Mouse (Mus musculus) layer of hippocampus, postnatal 36 days (tissue): Measurements from ENCODE around the gene Sipa1l3. TPM values are rescaled to one million over a fixed set of nuclear protein-coding genes. Genes with fewer than 3 reads are reported as not detected.

ENCODE experiments used
- DNase-seq, 2 experiments: peaks; one replicate each; pipeline ENCODE4 v3.0.0; 2022
- total RNA-seq, 2 experiments: library from RNA; stranded (reverse); gene quantifications; 2 replicates each; pipeline ENCODE4 v1.2.3; 2021

The Sipa1l3 gene
- total RNA-seq, 2 experiments from 2014 or later = 242 to 252 TPM

DNA sequence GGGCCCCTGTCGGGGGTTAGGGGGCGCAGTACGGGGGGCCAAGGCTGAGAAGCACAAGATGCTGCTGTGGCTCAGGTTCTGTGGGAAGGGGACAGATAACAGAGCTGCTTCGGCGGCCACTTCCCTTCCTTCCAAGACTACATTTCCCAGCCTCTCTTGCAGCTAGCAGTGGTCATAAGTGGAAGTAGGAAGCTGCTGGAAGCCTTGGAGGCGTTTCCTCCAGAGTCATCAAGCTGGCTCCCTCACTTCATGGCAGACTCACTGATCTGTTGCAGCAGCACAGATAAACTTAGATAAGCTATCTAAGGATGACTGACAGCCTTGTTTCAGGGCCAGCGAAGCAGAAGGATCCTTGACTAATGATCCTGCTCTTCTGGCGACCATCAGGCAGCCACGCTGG is 76.6 kb downstream of the Sipa1l3 start:
- DNase-seq = no peak

DNA sequence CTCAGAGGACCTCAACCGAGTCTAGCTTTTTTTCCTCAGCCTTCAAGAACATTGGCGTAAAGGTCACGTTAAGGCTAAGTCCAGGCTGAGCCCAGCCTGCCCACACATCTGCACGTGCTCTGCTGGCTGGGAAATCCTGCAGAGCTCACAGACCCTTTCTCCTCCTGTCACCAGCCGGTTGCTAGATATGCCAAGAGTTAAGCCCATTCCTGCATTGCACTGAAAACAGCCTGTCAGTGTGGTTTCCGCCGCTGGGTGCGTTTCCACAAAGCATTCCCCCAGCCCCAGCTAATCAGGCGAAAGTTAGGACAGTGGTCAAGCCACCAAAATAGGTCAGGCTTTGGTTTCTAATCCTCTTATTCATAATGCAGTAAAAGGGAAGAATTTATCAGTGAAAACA is 77.3 kb downstream of the Sipa1l3 start:
- DNase-seq = no peak

DNA sequence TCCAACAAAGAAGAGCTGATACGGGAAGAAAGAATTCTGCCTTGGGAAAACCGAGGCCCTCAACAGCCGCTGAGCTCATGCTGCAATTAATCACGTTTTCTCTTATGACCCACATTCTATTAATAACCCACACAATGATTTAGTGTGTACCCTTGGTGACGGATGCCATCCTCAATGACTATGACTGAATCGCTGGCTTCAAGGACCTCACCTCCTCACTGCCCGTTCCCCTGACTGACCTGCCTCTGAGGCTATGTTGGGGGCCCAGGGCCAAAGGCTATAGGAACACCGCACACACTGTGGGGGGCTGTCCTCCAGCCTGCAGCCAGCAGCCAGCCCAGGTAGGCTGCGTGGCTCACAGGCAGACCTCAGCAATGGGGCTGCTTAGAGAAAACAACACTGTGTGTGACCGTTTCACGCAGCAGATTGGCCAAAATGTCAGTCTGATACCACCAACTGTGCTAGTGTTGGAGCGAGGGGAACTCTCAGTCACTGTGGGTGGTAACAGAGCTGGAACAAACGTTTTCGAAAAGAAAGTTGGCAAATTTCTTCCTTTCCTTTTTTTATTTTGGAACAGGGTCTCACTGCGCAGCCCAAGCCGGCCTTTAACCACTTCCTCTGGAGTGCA is 79.7 kb downstream of the Sipa1l3 start:
- peak; percentile 64 to 72 for DNase-seq

DNA sequence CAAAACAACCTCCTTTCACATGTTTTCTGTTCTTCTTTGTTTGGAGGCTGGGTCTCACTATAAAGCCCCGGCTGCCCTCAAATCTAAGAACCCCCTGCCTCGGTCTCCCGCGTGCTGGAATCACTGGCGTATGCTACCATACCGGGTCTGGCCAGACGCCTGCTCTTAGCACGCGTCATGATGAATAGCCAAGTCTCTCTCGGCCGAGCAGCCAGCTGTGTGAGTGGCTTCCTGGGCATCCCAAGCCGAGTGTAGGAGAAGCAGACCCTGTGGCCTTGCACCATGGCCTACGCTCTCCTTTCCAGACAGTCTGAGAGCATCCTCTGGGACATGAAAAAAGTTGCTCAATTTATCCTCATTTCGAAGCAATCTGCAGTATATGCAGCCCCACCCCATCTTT is 80.2 kb downstream of the Sipa1l3 start:
- DNase-seq = peak in 1 of 2 experiments; percentile 8

DNA sequence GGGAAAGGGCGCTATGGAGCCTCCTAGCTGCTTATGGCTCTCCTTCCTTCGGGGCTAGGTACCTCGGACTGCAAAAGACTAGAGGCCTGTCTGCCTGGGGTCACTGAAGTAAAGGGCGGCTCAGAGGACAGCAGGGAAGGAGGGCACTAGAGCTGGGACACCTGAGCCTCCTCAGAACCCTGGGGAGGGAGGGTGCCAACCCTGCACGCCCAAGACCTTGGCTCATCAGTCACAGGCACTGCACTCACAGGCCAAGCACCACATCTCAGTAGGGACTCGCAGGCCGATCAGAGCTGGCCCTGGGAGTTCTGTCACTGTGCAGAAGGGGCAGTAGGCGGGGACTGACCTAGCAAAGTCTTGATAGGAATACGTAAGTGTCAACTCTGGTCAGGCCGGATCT is 81.4 kb downstream of the Sipa1l3 start:
- no peak for DNase-seq

DNA sequence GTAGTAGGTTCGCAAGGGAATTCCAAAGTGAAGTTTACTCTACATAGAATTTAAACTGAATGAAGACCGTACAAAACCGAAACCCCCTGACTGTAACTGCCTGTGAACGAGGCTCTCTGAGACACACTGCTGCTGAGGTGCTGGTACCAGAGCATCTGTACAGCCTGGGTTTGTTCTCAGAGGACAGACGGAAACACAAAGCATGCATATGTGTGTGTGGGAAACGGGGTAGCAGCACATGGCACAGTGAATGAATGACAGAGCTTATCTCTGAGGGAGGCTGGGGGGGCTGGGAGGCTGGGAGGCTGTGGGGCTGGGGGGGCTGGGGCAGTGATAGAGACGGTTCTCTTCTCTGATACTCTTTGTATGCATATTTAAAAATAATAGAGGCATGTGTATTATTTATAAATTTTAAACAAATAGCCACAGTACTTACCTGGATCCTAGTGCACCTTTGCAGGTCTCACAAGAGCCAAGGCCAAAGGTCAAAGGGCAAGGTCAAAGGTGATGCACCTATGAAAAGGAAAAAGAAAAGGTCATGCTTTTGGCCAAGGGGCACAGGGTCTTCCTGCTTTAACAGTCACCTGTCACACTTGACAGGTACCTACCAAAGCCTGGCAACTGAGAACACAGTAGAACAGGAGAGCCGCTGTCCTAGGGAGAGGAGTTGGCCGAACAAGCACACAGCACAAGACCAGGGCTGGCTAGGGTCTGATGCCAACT is 84.0 kb downstream of the Sipa1l3 start:
- DNase-seq = peak; percentile 71 to 76

DNA sequence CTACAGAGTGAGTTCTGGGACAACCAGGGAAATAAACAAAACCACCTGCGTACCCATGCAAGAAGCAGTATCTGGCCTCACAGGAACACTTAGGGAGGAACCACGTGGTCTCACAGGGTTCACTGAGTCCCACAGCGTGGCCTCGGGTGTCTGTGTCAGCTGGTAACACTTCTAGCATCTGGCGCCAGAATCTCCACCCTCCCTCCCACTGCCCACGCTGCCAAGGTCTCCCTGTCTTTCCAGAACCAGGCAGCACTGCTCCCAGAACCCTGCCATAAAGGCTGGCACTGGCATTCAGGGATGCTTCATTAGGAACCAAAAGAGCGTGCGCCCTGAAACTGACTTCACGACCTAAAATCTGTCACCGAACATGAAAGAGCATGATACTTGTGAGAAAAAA is 84.7 kb downstream of the Sipa1l3 start:
- no peak for DNase-seq

DNA sequence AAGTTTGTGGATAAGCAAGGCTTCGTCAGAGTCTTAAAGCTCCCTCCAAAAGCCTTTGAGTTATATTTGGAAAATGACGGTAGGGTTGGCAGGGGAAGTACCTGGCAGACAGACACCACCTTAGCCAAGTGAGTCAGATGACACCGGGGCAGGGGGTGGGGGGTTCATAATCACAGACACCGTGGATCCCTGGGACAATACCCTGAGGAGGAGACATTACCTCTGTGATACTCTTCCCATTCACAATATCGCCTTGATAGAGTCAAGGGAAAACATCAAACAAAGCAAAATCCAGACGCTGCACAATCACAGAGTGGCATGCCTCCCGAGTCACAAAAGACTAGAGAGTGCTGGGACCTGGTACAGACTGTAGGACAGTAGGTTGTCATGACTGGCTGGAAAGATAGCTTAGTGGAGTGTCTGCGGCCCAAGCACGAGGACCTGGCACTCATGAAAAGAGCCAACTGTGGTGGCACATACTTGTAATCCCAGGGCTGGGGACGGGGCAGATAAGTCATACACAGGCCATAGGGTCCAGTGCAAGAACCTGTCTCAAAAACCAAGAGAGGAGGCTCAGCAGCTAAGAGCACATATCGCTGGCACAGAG is 85.4 kb downstream of the Sipa1l3 start:
- DNase-seq = no peak

DNA sequence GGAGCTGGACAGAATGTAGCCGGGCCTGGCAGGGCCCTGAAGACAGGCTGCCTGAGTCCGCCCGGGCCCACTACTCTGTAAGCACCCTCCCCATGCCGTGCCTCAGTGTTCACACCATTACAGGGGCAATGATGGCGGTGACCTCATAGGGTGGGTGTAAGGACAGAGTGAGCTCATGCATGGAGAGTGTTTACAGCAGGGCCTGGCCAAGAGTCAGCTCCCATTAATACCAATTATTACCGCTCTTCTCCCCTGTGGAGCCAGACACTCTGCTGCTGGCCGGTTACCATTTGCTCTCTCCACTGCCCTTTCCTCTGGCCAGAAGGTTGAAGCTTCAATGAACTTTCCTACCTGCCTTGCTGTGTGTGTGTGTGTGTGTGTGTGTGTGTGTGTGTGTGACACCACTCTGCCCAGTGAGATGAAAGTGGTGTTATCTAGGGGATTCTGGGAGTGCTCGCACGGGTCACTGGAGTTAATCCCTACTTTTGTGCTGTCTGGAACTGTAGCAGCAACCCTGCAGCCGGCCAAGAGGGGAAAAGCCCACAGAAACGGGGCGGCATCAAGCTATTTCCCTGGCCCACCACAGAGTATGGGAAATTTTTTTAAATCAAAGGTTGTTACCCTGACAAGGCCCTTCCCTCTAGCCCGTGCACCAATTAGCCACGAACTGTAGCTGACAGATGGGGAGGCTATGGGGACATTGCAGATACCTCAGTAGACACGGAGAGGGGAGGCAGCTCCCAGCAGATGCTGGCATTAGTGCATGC is 86.1 kb downstream of the Sipa1l3 start:
- DNase-seq = no peak

DNA sequence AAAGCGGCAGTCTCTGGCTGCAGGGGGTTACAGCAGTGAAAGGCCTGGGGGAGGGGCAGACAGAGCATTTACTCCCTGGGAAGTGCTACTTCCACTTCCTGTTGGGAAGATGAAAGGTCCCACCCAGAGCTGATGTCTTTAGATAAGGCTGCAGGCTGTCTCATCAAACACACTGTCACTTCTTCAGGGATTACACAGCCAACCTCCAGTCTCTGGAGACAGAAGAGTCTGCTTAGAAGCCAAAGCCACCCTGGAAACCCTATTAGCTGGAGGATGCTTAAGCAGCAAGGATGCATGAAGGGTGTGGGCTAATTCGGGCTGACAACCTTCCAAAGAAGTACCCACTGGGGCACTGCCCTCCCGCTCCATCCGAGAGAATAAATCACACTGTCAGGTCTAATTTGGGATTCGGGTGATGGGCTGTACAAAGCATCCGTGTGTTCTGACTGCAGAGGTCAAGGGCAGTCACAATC is 87.7 kb downstream of the Sipa1l3 start:
- DNase-seq = no peak

DNA sequence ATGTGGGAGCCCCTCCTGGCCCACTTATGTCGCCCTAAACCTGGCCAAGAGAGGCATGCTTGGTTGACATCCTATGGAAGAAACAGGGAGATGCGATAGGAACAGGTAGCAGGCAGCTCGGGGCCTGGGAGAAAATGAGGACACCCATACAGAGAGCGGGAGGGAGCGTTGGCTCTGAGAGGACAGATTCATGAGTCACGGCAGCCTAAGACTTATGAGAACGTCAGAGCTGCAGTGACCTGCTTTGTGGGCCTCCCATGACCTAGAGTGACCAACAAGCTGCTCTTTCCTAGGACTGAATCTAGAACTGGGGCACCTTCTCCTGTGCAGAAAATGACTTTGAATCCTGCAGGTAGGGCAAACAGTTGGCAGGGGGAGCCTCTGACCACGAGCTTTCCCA is 92.4 kb downstream of the Sipa1l3 start:
- DNase-seq = no peak

DNA sequence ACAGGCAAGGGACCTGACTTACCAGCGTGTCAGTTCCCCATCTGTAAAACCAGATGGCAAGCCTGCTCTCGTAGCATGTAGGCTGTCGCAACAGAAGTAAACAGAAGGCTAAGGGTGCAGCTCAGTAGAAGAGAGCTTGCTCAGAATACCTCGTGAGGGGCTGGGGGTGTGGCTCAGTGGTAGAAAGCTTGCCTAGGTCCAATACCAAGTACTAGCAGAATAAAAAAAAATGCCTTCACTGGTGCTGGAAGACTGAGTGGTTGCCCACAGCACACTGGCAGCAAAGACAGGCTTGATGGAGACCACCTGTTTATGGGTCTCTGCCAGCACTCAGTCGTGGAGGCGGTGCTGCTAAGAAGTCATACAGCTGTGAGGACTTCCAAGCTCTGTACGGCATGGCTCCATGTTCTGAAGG is 93.0 kb downstream of the Sipa1l3 start:
- peak in 1 of 2 experiments; percentile 55 for DNase-seq

DNA sequence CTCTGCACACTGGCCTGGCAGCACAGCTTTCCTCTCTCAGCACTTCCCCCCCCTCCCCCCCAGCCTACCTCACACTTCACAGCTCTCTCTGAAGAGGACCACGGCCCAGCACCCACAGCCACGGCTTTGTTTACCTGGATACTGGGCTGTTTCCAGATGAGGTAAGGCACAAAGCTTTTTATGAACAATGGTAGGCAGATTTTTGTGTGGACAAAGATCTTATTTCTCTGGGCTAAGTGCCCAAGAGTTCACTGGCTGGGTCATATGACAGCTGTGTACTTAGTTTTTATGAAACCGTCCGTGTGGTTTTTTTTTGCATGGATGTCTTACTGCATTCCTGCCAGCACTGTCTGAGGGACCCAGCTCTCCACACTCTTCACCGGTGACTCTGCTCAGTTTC is 93.8 kb downstream of the Sipa1l3 start:
- no peak for DNase-seq

DNA sequence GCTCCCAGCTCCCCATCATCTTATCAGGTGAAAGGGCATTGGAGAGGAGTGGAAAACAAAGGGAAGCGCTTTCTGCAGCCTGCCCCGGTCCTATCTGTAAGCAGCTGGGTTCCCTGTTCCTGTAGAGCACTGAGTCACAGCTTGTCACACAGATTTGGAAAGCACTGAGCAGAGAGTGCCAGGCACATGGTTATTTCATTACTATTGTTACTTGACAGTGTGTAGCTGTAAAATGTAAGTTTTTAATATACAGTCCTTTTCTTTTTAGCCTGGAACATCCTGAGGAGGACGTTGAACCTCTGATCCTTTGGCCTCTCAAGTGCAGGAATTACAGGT is 96.6 kb downstream of the Sipa1l3 start:
- no peak for DNase-seq

DNA sequence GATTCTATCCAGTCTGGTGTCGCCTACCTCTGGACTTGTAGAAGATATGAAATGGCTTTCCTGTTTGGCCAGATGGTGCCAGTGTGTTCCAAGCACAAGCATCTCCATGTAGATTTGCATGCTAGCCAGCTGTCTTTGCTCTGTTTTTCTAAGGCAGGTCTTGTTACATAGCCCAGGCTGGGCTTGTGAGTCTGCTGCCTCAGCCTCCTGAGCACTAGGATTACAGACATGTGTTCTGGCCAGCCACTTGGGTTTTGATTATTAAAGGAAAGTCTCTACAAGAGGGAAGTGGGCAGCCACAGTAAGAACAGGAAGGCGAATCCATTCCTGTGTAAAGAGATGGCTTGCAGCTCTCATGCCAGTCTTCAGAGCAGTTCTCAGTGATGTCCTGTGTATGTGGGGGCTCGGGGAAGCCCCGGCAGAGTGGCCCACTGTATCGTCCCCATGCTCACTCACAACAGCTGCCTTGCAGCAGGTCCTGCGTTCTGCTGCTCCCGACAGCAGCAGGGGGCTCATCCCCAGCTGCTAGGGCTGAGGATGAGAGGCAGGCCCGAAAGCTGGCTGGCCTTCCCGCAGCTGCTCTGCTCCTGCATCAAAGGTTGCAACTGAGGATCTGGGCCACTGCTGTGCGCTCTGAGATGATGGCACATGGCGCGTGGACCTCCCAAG is 97.1 kb downstream of the Sipa1l3 start:
- DNase-seq = no peak

DNA sequence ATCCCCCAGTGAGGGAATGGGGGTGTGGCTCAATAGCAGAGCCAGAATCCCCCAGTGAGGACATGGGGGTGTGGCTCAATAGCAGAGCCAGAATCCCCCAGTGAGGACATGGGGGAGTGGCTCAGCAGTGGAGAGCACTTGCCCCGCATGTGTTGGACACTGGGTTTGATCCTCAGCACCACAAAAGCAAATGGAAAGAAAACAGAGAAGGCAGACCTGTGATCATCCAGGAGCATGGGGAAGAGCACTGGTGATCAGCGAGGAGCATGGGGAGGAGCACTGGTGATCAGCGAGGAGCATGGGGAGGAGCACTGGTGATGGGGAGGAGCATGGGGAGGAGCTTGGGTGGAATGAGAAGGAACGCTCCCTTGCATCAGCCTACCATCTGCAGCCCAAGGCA is 98.6 kb downstream of the Sipa1l3 start:
- no peak for DNase-seq

DNA sequence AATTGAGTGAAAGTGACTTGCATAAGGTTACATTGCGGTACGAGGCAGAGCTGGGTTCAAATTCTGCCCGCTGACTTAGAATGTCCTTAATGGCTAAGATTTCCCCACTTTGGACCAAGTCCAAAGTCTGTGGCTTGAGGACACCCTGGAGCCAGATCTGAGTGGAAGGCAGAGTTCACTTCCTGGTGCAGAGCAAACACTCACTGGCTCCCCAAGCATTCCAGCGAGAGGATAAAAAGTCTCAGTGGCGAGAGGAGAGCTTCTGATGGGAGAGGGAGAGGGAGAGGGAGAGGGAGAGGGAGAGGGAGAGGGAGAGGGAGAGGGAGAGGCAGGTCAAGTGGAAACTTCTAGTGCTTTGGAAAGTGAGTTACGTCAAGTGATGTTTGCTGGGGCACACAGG is 100.2 kb downstream of the Sipa1l3 start:
- no peak for DNase-seq

DNA sequence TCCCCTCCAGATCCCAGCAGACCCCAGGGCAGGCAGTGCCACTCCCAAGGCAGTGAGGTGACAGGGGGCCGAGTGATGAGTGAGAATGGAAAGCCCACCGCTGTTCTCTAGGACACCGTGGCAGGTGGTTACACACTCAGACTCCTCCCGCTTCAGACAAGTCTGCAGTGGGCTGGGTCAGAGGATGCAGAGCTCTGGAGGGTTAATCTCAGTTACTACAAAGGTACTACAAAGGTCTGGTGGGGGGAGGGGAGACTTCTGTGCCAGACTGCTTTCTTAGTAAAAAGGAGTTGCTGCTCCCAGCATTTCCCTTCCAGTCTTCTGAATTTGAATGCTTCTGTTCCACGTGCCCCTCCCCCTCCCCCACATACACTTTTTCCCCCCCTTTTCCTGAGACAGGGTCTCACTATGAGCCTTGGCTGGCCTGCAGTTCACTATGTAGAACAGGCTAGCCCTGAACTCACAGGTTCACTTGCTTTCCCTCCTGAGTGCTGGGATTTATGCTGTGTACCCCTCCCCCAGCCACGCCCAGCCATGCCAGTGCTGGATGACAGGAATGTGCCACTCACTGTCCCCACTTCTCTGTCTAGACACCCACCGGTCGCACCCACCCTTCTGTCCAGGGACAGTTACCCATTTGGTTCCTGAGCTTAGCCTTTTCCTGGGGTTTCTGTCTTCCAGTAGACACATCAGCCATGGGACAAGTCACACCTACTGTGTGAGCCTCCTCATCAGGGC is 100.9 kb downstream of the Sipa1l3 start:
- DNase-seq = no peak

DNA sequence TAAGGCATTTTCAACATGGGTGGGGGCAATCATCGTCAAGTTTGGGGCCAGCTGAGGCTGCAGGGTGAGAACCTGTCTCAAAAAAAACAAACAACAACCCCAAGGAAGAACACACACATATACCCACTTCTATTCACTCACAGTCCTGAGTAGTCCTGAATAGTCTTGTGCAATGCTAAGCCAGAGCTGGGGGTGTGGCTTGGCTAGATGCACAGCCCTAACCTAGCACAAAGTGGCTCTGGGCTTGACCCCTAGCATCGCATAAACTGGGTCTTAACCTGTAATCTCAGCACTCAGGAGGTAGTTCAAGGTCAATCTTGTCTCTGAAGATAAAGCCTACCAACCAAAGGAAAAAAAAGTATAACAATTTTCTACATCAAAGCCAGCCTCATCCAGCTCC is 101.5 kb downstream of the Sipa1l3 start:
- DNase-seq = no peak

DNA sequence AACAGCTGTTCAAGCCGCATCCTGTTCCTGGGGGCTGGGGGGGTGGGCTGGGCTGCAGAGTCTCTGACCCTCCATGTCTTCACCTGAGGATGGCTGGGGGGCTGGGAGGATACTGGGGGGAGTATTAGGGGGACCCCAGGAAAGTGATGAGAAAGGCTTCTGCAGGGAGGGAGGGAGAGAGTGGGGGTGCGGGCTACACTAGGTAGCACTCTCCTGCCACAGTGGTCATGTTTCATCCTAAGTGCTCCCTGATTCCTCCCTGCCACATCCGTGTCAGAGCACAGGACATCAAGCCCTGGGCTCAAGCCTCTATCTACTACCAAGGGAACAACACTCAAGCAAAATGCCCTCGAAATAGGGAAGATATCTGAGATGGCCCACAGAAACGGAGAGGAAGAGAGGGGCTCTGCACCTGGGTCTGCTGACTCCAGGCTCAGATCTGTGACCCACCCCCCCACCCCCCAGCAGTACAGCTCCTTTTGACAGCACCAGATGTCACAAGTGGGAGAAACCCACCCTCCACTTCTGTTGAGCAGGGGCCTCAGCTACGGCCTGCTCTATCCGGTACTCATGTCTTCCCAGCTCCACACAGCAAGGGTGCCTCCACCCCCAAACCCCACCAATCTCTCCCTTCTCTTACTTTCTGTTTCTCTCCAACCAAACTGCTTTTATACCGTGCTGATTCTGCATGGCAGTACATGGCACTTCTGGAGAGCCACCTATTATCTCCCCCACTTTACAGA is 106.4 kb downstream of the Sipa1l3 start:
- no peak for DNase-seq

DNA sequence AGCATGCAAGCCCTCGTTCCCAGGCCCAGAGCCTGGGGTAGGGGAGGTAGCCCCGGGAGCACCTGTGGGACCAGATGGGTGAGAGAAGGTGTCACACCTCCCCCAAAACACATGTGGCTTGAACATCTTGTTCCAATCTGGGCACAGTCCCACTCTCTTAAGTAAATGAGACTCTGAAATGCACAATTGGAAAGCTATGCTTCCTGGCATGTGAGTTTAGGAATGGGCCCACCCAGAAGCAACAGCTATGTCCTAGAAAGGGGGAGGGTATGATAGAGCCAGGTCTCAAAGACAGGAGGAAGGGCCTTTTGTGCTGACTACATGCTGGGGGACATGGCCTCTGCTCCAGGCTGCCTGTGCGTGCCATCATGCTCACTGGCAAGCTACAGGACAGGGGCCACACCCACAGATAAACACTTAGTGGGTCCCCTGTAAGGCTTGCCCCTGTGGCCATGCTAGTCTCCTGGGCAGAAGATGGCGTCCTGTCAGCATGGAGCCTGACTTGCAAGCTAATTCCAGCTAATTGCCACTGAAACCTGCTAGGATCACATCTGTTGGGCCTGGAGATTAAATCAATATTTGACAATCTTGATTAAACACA is 107.1 kb downstream of the Sipa1l3 start:
- DNase-seq = no peak
